Mouse (Mus musculus) embryonic facial prominence, embryonic 15.5 days (tissue): ENCODE data around the gene Gm11938. TPM values are rescaled to one million over a fixed set of nuclear protein-coding genes. Genes with fewer than 3 reads are reported as not detected.
"Not testable (repeated sequence)": the region's sequence is repeated elsewhere in the genome, so short reads cannot be mapped to it uniquely, and the experiment has no call there.

Experiments
- ATAC-seq: fragments of 200-750 bp; cut with Nextera tagmentation; 2 replicates; pipeline ENCODE4 v1.8.0; 2017; ENCODE audit warnings: low read depth, moderate TSS enrichment; ENCODE audit not compliant: insufficient number of reproducible peaks, low FRiP score, low TSS enrichment
- H3K27ac ChIP-seq: fragments of 300-500 bp; sonication (generic); replicated peaks from 2 replicates; pipeline ENCODE4 v1.5.1; 2015; ENCODE audit warnings: mild to moderate bottlenecking, inconsistent platforms
- H3K27me3 ChIP-seq: fragments of 300-500 bp; sonication (generic); 2 replicates; pipeline ENCODE4 v1.6.1; 2015; ENCODE audit warnings: inconsistent platforms
- H3K36me3 ChIP-seq: fragments of 300-500 bp; sonication (generic); 2 replicates; pipeline ENCODE4 v1.6.1; 2015; ENCODE audit warnings: mild to moderate bottlenecking, inconsistent platforms
- H3K4me1 ChIP-seq: fragments of 300-500 bp; sonication (generic); 2 replicates; pipeline ENCODE4 v1.6.1; 2015; ENCODE audit warnings: inconsistent platforms
- H3K4me2 ChIP-seq: fragments of 300-500 bp; sonication (generic); replicated peaks from 2 replicates; pipeline ENCODE4 v1.6.1; 2015; ENCODE audit warnings: mild to moderate bottlenecking, inconsistent platforms
- H3K4me3 ChIP-seq: fragments of 300-500 bp; sonication (generic); replicated peaks from 2 replicates; pipeline ENCODE4 v1.5.1; 2015; ENCODE audit warnings: mild to moderate bottlenecking, inconsistent platforms
- H3K9ac ChIP-seq: fragments of 300-500 bp; sonication (generic); 2 replicates; pipeline ENCODE4 v1.6.1; 2015; ENCODE audit warnings: inconsistent platforms
- H3K9me3 ChIP-seq: fragments of 300-500 bp; sonication (generic); replicated peaks from 2 replicates; pipeline ENCODE4 v1.6.1; 2016; ENCODE audit warnings: inconsistent platforms
- WGBS: fragments of 180-500 bp; shearing (Covaris S2); methylation state at CpG from one replicate; pipeline ENCODE4 v1.1.7; 2015; 5-methylcytosine and 5-hydroxymethylcytosine counted together
- polyA plus RNA-seq: library from polyadenylated mRNA; unstranded; fragments of >200 nt; fragmentation: Nextera tagmentation; extraction: Ambion mirVana; gene quantifications from 2 replicates; pipeline ENCODE4 v1.2.1, GENCODE M21; 2015

The Gm11938 gene
- 4.5 and 7.3 TPM in 2 replicates for polyA plus RNA-seq

DNA sequence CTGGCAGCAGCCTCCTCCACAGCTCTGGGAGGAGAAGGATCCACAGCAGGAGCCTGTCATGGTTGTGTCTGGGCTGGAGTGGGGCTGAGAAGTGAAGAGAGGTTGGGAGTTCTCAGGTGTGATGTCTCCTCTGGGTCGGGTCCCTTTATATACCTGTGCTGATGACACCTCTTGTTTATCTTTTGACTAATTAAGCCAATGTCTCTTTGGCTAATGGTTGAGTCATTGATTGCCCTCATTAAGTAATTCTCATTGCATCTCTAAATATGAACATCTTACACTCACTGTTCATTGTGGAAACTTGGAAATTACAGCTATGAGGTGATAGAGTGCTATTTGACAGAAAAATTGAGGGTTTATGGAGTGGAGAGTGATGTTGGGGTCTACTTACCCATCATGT is at the start of gene Gm11938:
Gene Gm11938 (minus strand): TSS at position 101 of the 400 bp plus-strand sequence.
- not testable (repeated sequence) for H3K9me3 ChIP-seq, H3K36me3 ChIP-seq, ATAC-seq, H3K4me3 ChIP-seq, H3K9ac ChIP-seq, H3K4me2 ChIP-seq, H3K27ac ChIP-seq, H3K27me3 ChIP-seq, H3K4me1 ChIP-seq
- WGBS, result 76% methylated on average over 1 of the region's 1 CpGs

DNA sequence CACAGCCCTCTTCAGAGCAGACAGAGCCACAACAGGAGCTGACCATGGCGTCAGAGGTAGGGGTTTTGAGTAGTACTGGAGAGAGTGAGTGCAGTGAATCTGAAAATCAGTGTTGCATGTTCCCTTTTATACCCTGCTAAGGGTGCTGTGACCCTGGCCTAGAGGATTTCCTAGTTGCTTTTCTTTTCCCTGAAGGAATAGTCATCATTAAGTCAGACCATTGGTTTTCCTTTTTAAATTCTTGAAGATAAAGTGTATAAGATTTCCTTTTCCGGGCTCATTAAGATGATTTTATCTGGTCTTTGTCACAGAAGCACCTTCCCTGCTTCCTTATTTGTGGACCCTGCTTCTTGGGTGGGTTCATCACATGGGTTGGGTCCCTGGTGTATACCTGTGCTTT is 47.0 kb upstream of the Gm11938 start, which contains the start of gene Gm11555:
Gene Gm11555 (minus strand): TSS at position 101 of the 400 bp plus-strand sequence.
- Histone ChIP-seq H3K27me3 (no peaks in the 10 kb centered on the region), H3K4me3 (no peak within 1 kb of the TSS), H3K27ac (no peak within 1 kb of the TSS), H3K9ac (no peak within 1 kb of the TSS), H3K4me2 (no peak within 1 kb of the TSS), H3K36me3 (no peaks in the 10 kb centered on the region), H3K9me3 (no peaks in the 10 kb centered on the region), H3K4me1 (no peaks in the 10 kb centered on the region)
- no peak for ATAC-seq
- WGBS, result 84% methylated on average over 2 of the region's 2 CpGs

DNA sequence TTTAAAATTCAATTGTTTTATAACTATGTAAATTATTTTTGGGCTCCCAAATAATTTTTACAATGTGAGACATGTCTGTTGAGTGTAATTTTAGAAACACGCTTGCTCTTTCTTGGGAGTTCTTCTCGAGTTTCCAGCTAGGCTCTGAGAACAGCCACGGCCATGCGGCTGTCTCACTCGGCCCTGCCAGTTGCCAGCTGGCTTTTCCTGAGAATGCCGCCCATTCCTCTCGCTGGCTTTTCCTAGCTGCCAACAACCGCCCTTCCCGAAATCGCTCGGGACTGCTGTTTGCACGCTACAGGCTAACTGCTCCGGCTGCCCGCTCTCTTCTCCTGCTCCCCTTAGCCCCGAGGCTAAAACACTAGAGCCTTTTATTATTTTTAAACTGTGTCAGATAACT is 43.3 kb upstream of the Gm11938 start:
- H3K4me3 ChIP-seq, result no peak overlapping the region
- no peaks in the 10 kb centered on the region for H3K27me3 ChIP-seq
- no peak overlapping the region for H3K9ac ChIP-seq
- H3K4me2 ChIP-seq, result no peak overlapping the region
- no peak overlapping the region for H3K27ac ChIP-seq
- 56% methylated on average over 15 of the region's 15 CpGs for WGBS
- no peaks in the 10 kb centered on the region for H3K4me1 ChIP-seq
- no peak for ATAC-seq
- no peaks in the 10 kb centered on the region for H3K36me3 ChIP-seq
- H3K9me3 ChIP-seq, result no peaks in the 10 kb centered on the region

DNA sequence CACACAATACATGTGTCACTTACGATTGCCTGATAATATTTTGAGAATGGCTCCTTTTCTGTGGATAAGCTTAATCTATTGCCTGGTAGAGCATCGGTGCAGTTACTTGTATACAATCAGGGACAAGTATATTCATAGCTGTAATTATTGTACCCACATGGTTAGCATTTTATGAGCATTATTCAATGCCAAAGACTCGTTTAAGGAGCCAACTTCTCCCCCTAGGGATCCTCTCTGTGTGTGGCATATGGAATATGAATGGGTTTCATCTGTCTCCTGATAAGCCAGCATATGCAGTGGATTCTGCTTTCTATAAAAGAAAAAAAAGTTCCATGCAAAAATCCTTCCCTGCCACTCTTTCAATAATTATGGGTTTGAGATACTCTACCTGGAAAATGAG is 41.2 kb upstream of the Gm11938 start:
- Histone ChIP-seq H3K4me1 (no peaks in the 10 kb centered on the region), H3K4me3 (no peak overlapping the region), H3K4me2 (no peak overlapping the region), H3K36me3 (no peaks in the 10 kb centered on the region), H3K9ac (no peak overlapping the region), H3K27me3 (no peaks in the 10 kb centered on the region), H3K9me3 (no peaks in the 10 kb centered on the region), H3K27ac (no peak overlapping the region)
- WGBS, result 48% methylated on average over 3 of the region's 3 CpGs
- ATAC-seq, result no peak

DNA sequence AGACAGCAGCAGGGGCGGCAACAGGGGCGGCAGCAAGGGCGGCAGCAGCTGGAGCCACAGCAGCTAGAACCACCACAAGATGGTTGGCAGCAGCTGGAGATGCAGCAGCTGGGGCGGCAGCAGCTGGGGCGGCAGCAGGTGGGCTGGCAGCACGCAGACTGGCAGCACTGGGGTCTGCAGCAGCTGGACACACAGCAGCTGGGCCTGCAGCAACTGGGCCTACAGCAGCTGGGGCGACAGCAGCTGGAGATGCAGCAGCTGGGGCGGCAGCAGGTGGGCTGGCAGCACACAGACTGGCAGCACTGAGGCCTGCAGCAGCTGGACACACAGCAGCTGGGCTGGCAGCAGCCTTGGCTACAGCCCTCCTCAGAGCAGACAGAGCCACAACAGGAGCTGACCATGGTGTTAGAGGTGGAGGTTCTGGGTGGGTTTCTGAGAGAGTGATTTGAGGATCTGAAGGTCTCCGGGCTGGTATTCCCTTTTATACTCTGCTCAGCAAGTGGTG is 40.6 kb upstream of the Gm11938 start, which contains the start of gene Krtap4-7:
Gene Krtap4-7 (minus strand): TSS at position 455 of the 505 bp plus-strand sequence.
- H3K36me3 ChIP-seq, H3K27ac ChIP-seq, H3K27me3 ChIP-seq, H3K9ac ChIP-seq, H3K4me2 ChIP-seq, H3K4me3 ChIP-seq, ATAC-seq, H3K4me1 ChIP-seq, H3K9me3 ChIP-seq: not testable (repeated sequence)
- WGBS, result 81% methylated on average over 9 of the region's 9 CpGs

DNA sequence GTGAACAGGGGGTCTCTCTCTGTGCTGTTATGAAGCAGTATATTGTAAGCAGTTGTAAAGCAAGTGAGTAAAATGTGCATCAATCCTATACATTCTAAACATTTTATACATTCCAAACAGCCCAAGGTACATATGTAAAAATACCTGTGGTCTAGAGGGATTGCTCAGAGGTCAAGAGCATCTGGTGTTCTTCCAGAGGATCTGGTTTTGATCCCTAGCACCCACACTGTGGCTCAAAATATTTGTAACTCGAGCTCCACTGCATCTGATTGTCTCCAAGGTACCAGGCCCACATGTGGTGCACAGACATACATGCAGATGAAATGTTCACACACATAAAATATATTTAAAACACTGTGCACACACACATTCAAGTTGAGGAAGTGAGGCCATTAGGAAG is 37.8 kb upstream of the Gm11938 start:
- H3K9ac ChIP-seq, result no peak overlapping the region
- no peak for ATAC-seq
- no peaks in the 10 kb centered on the region for H3K4me1 ChIP-seq
- WGBS, result 10% methylated on average over 1 of the region's 1 CpGs
- no peaks in the 10 kb centered on the region for H3K27me3 ChIP-seq
- no peak overlapping the region for H3K4me3 ChIP-seq
- no peak overlapping the region for H3K4me2 ChIP-seq
- no peak overlapping the region for H3K27ac ChIP-seq
- H3K9me3 ChIP-seq, result no peaks in the 10 kb centered on the region
- no peaks in the 10 kb centered on the region for H3K36me3 ChIP-seq

DNA sequence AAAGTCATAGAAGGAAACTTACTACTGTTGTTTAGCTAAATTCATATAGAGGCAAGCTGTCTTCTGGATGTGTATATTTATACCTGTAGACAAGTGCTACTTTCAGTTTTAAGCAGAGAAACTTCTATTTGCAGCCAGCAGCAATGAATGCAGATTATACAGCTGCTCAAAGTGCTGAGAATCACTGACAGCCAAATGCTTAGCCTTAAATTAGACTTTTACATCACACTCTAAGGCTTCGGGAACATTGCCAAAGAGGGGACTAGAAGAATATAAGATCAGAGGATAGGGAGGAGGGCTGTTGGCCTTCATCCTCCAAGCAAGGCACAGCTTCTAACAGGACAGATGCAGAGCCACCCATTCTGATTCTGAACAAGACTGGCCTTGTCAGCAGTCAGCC is 34.0 kb upstream of the Gm11938 start:
- H3K27me3 ChIP-seq, result no peaks in the 10 kb centered on the region

DNA sequence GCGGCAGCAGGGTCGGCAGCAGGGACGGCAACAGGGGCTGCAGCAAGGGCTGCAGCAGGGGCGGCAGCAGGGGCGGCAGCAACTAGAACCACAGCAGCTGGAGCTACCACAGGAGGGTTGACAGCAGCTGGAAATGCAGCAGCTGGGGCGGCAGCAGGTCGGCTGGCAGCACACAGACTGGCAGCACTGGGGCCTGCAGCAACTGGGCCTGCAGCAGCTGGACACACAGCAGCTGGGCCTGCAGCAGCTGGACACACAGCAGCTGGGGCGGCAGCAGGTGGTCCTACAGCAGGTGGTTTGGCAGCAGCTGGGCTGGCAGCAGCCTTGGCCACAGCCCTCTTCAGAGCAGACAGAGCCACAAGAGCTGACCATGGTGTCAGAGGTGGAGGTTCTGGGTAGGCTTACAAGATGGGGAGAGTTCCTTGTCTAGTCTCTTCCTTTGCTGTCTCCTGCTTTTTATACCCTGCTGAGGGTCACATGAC is 31.6 kb upstream of the Gm11938 start, which contains the start of gene Krtap4-2:
Gene Krtap4-2 (minus strand): TSS at position 432 of the 482 bp plus-strand sequence.
- Histone ChIP-seq H3K4me1 (peaks cover 3% of the 10 kb centered on the region; the same call in 1 of the 2 replicates), H3K27me3 (no peaks in the 10 kb centered on the region), H3K4me2 (0 out of 2 replicates have a peak within 1 kb of the TSS, but pooled peaks have one; percentile 15), H3K4me3 (no peak within 1 kb of the TSS), H3K9ac (no peak within 1 kb of the TSS), H3K9me3 (no peaks in the 10 kb centered on the region), H3K36me3 (no peaks in the 10 kb centered on the region), H3K27ac (0 out of 2 replicates have a peak within 1 kb of the TSS, but pooled peaks have one; percentile 22)
- ATAC-seq, result no peak
- 18% methylated on average over 8 of the region's 8 CpGs for WGBS

More for the DNA sequence above, 34.0 kb upstream of the Gm11938 start:
- Histone ChIP-seq H3K36me3 (no peaks in the 10 kb centered on the region), H3K4me1 (peaks cover 3% of the 10 kb centered on the region; the same call in 1 of the 2 replicates), H3K4me3 (no peak overlapping the region), H3K4me2 (no peak overlapping the region), H3K27ac (no peak overlapping the region), H3K9ac (no peak overlapping the region), H3K9me3 (no peaks in the 10 kb centered on the region)
- ATAC-seq, result no peak; the same call in 1 of the 2 replicates
- WGBS, result 57% methylated on average over 1 of the region's 1 CpGs

DNA sequence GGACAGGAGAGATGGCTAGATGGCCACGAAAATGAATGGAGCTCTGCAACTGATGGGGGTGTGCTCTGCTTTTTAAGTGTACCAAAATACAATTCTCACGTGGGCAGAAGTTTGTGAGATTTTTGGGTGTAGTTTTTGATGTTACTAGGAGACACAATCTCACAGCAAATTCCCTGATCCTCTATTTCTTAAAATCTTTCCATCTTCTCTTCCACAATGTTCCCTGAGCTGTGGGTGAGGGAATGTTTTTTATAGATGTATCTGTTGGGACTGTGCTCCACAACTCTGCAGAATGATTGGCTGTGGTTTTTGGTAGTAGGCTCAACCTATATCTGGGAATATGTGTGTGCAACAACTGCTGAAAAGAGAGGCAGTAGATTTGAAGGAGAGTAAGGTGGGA is 30.2 kb upstream of the Gm11938 start:
- H3K27me3 ChIP-seq, result no peaks in the 10 kb centered on the region
- ATAC-seq, result no peak
- no peak overlapping the region for H3K4me2 ChIP-seq
- peaks cover 3% of the 10 kb centered on the region; the same call in 1 of the 2 replicates for H3K4me1 ChIP-seq
- 55% methylated on average over 2 of the region's 2 CpGs for WGBS
- no peak overlapping the region for H3K9ac ChIP-seq
- H3K4me3 ChIP-seq, result no peak overlapping the region
- no peaks in the 10 kb centered on the region for H3K9me3 ChIP-seq
- no peaks in the 10 kb centered on the region for H3K36me3 ChIP-seq
- no peak overlapping the region for H3K27ac ChIP-seq

DNA sequence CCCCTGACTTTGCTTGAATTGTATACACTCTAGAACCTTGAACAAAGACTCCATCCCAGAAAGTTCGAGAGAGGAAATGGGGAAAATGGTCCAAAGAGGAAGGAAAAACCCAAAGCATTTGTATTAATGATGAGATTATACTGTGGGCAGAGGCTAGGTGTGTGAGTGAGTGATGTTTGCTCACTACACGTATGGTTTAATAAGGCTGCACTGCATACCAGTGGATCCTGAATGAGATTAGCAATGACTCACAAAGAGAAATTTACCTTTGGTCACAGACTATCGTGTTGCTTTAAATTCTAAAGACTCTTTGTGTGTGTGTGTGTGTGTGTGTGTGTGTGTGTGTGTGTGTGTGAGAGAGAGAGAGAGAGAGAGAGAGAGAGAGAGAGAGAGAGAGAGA is 27.8 kb upstream of the Gm11938 start:
- no peaks in the 10 kb centered on the region for H3K27me3 ChIP-seq
- H3K9me3 ChIP-seq, result no peaks in the 10 kb centered on the region
- H3K9ac ChIP-seq, result no peak overlapping the region
- H3K36me3 ChIP-seq, result no peaks in the 10 kb centered on the region
- peaks cover 3% of the 10 kb centered on the region; the same call in 1 of the 2 replicates for H3K4me1 ChIP-seq
- H3K4me3 ChIP-seq, result no peak overlapping the region
- ATAC-seq, result no peak
- no peak overlapping the region for H3K27ac ChIP-seq
- 59% methylated on average over 3 of the region's 3 CpGs for WGBS
- H3K4me2 ChIP-seq, result no peak overlapping the region

DNA sequence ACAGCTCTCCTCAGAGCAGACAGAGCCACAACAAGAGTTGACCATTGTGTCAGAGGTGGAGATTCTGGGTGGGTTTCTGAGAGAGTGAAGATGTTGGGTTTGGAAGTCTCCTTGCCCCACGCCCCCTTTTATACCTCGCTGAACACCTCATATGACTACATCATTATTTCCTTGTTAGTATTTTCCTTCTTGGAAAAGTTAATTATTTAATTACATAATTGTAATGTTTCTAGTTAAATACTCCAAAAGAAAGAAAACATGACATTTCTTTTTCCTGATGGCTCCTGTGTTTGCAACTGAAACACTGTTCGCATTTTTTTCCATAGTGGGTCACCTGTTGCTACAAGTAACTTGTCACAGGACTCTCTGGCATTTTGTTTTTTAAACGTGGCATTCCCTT is 25.0 kb upstream of the Gm11938 start, which contains the start of gene Krtap4-1:
Gene Krtap4-1 (minus strand): TSS at position 101 of the 400 bp plus-strand sequence.
- Histone ChIP-seq H3K36me3 (no peaks in the 10 kb centered on the region), H3K4me3 (no peak within 1 kb of the TSS), H3K27me3 (no peaks in the 10 kb centered on the region), H3K4me2 (no peak within 1 kb of the TSS), H3K9ac (no peak within 1 kb of the TSS), H3K9me3 (no peaks in the 10 kb centered on the region), H3K27ac (no peak within 1 kb of the TSS), H3K4me1 (no peaks in the 10 kb centered on the region)
- WGBS, result 69% methylated on average over 4 of the region's 4 CpGs
- no peak for ATAC-seq

DNA sequence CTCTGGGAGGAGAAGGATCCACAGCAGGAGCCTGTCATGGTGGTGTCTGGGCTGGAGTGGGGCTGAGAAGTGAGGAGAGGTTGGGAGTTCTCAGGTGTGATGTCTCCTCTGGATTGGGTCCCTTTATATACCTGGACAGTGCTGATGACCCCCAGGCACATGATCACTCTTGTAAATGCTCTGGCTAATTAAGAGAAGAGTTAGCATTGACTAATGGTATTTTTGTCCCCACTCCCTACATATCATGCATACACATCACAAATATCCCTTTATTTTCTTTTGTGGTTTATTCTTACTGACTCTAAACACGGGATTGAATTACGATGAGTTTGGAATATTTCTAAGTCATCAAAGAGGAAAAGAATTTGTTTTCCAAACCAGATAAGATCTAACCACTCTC is 17.2 kb upstream of the Gm11938 start, which contains the start of gene Gm11562:
Gene Gm11562 (minus strand): TSS at position 101 of the 400 bp plus-strand sequence.
- Histone ChIP-seq H3K36me3 (no peaks in the 10 kb centered on the region), H3K4me1 (no peaks in the 10 kb centered on the region), H3K9me3 (no peaks in the 10 kb centered on the region), H3K27me3 (no peaks in the 10 kb centered on the region), H3K9ac (no peak within 1 kb of the TSS), H3K4me2 (no peak within 1 kb of the TSS), H3K27ac (no peak within 1 kb of the TSS), H3K4me3 (no peak within 1 kb of the TSS)
- WGBS, result 63% methylated on average over 2 of the region's 2 CpGs
- ATAC-seq, result no peak
